In genomic region chr2:29381683-29382082, GRCm38 (mm10) we compare ENCODE assay signal across 19 mouse cellular contexts. TPM values are rescaled to one million over a fixed set of nuclear protein-coding genes. Genes with fewer than 3 reads are reported as not detected.
A peak's percentile ranks its signal among the peaks of the same experiment; 100 is the strongest.
DNase-seq lines count a peak whose midpoint lies in the region; ATAC-seq and TF ChIP-seq lines count a peak whose summit lies in the region.
"Had no signal": no experiment of that assay in that cellular context is flagged by ENCODE, and none has a peak within 500 bp of the region (broad histone marks: within the 10 kb centered on the region; RNA-seq: fewer than 3 reads in every experiment).

No protein-coding gene starts in this region.

- no peaks in the 10 kb centered on the region for H3K9me3 ChIP-seq in neural tube, embryonic 13.5 days
- H3K9me3 ChIP-seq in neural tube, embryonic 15.5 days (replicated peaks) = no peaks in the 10 kb centered on the region
- H3K9me3 ChIP-seq: embryonic facial prominence, embryonic 15.5 days; limb, embryonic 15.5 days had no signal

- peaks cover 16% of the 10 kb centered on the region for H3K4me1 ChIP-seq in neural tube, embryonic 13.5 days (replicated peaks)
- H3K4me1 ChIP-seq in neural tube, embryonic 15.5 days = peaks cover 10% of the 10 kb centered on the region; the same call in 1 of the 2 replicates
- H3K4me1 ChIP-seq: embryonic facial prominence, embryonic 15.5 days had no signal

- WGBS in neural tube, embryonic 13.5 days = 29% methylated on average over 4 of the region's 4 CpGs
- 31% methylated on average over 4 of the region's 4 CpGs for WGBS in neural tube, embryonic 15.5 days

- no peak overlapping the region for H3K9ac ChIP-seq in neural tube, embryonic 13.5 days
- H3K9ac ChIP-seq in neural tube, embryonic 15.5 days (replicated peaks) = no peak overlapping the region
- H3K9ac ChIP-seq: embryonic facial prominence, embryonic 15.5 days; limb, embryonic 15.5 days; liver, postnatal 0 days had no signal

- TF ChIP-seq CTCF in gastrocnemius, adult 2 months (IDR thresholded peaks at IDR 0.05) = no peak

- intact Hi-C loops in gastrocnemius, adult 2 months (cut with DNase I) = no loop called here

- no peak overlapping the region for H3K27ac ChIP-seq in neural tube, embryonic 13.5 days (replicated peaks)
- H3K27ac ChIP-seq in neural tube, embryonic 15.5 days (replicated peaks) = no peak overlapping the region
- no peak overlapping the region for H3K27ac ChIP-seq in gastrocnemius, adult 2 months
- H3K27ac ChIP-seq: embryonic facial prominence, embryonic 15.5 days; heart, adult 2 months; limb, embryonic 15.5 days had no signal

- H3K4me2 ChIP-seq in neural tube, embryonic 13.5 days = no peak overlapping the region
- H3K4me2 ChIP-seq in neural tube, embryonic 15.5 days = no peak overlapping the region
- H3K4me2 ChIP-seq: embryonic facial prominence, embryonic 15.5 days; limb, embryonic 15.5 days had no signal

- DNase-seq in embryo, embryonic 9.5 days (ENCODE audit: extremely low spot score) = peak; percentile 4
- no peak for DNase-seq in embryo, embryonic 11 days
- DNase-seq in kidney, postnatal 10 days = peak; percentile 14
- DNase-seq in kidney, postnatal 25 days = no peak
- no peak for DNase-seq in gastrocnemius, adult 2 months
- DNase-seq in adrenal gland, adult (ENCODE audit: inconsistent age in 2 of 2, low spot score in 1 of 2) = no peak
- DNase-seq: adrenal gland, adult 8-10 months; cerebellum, adult 11 months; cerebellum, postnatal 36 days; heart, adult 2 months; kidney, adult 8-10 months; layer of hippocampus, postnatal 36 days; liver, postnatal 0 days; thymus, postnatal 36 days had no signal

- H3K27me3 ChIP-seq in neural tube, embryonic 13.5 days = no peaks in the 10 kb centered on the region
- H3K27me3 ChIP-seq in neural tube, embryonic 15.5 days (replicated peaks) = no peaks in the 10 kb centered on the region
- H3K27me3 ChIP-seq: embryonic facial prominence, embryonic 15.5 days; limb, embryonic 15.5 days had no signal

- ATAC-seq in neural tube, embryonic 13.5 days (ENCODE audit: low read depth) = peak; percentile 19; the same call in 1 of the 2 replicates
- no peak for ATAC-seq in neural tube, embryonic 15.5 days (ENCODE audit: low FRiP score)
- ATAC-seq: liver, postnatal 0 days had no signal

- no peaks in the 10 kb centered on the region for H3K36me3 ChIP-seq in neural tube, embryonic 13.5 days
- no peaks in the 10 kb centered on the region for H3K36me3 ChIP-seq in neural tube, embryonic 15.5 days
- H3K36me3 ChIP-seq: embryonic facial prominence, embryonic 15.5 days; limb, embryonic 15.5 days had no signal

- H3K4me3 ChIP-seq in neural tube, embryonic 13.5 days = no peak overlapping the region
- H3K4me3 ChIP-seq in neural tube, embryonic 15.5 days (replicated peaks) = no peak overlapping the region
- no peak overlapping the region for H3K4me3 ChIP-seq in gastrocnemius, adult 2 months
- H3K4me3 ChIP-seq: embryonic facial prominence, embryonic 15.5 days; heart, adult 2 months; limb, embryonic 15.5 days; myocyte had no signal

RNA-seq across cellular contexts. Expression of gene Med27, which starts 35.1 kb away (rescaled TPM):
- 68.1 and 73.4 TPM in 2 replicates for polyA plus RNA-seq in neural tube, embryonic 13.5 days (2015; fragmentation: Nextera tagmentation; extraction: Ambion mirVana)
- 63.4 and 67.6 TPM in 2 replicates for polyA plus RNA-seq in neural tube, embryonic 15.5 days (2015; fragmentation: Nextera tagmentation; extraction: Ambion mirVana)
- total RNA-seq in gastrocnemius, adult 2 months (2021) = 10 to 100 TPM; 12.3 to 16.9 TPM

Comparison
In these comparisons a context has a peak if more than half of its experiments do, and no peak if none do; other contexts are left out.
1. DNase-seq: peak in embryo, embryonic 9.5 days (single experiment) and kidney, postnatal 10 days (single experiment); none in embryo, embryonic 11 days (single experiment), kidney, postnatal 25 days (0 of 2), gastrocnemius, adult 2 months (single experiment) and adrenal gland, adult (0 of 2).